Mouse (Mus musculus): ENCODE data around the gene Hoxa3.

Gene Hoxa3

GRCm38 (mm10) chr6:52165441-52166370 lies 47.4 kb downstream of the Hoxa3 start:
- DNase-seq, result no peak

- no peak for DNase-seq
Observed at GRCm38 (mm10) chr6:52164626-52165440, 48.3 kb downstream of the Hoxa3 start, which contains the start of gene Hoxa2. Hoxa2 (minus strand) TSS chr6:52164831.

GRCm38 (mm10) chr6:52164051-52164625 lies 49.0 kb downstream of the Hoxa3 start:
- no peak for DNase-seq

- no peak for DNase-seq
Observed at GRCm38 (mm10) chr6:52163366-52164031, 49.6 kb downstream of the Hoxa3 start.

- DNase-seq, result no peak
Observed at GRCm38 (mm10) chr6:52162611-52163365, 50.3 kb downstream of the Hoxa3 start.

- no peak for DNase-seq
Observed at GRCm38 (mm10) chr6:52162093-52162380, 51.1 kb downstream of the Hoxa3 start.

- no peak for DNase-seq
Observed at GRCm38 (mm10) chr6:52161336-52162092, 51.6 kb downstream of the Hoxa3 start.

GRCm38 (mm10) chr6:52160511-52161335 lies 52.4 kb downstream of the Hoxa3 start:
- DNase-seq, result no peak

GRCm38 (mm10) chr6:52159979-52160378 lies 53.2 kb downstream of the Hoxa3 start:
- no peak for DNase-seq

- no peak for DNase-seq
Observed at GRCm38 (mm10) chr6:52159164-52159761, 53.9 kb downstream of the Hoxa3 start.

GRCm38 (mm10) chr6:52158276-52159051 lies 54.7 kb downstream of the Hoxa3 start, which contains the start of gene Hoxa1:
Hoxa1 (minus strand) TSS chr6:52158317.
- DNase-seq, result no peak

GRCm38 (mm10) chr6:52157466-52158275 lies 55.5 kb downstream of the Hoxa3 start:
- DNase-seq, result no peak

GRCm38 (mm10) chr6:52156551-52157200 lies 56.5 kb downstream of the Hoxa3 start:
- DNase-seq, result no peak

- DNase-seq, result no peak
Observed at GRCm38 (mm10) chr6:52155471-52155870, 57.7 kb downstream of the Hoxa3 start.

GRCm38 (mm10) chr6:52154044-52154443 lies 59.1 kb downstream of the Hoxa3 start:
- no peak for DNase-seq

GRCm38 (mm10) chr6:52153270-52153669 lies 59.9 kb downstream of the Hoxa3 start:
- no peak for DNase-seq

Measured in cerebellum, adult 9-10 months (tissue).